Mouse (Mus musculus): ENCODE results near the gene Sf3b6.
A peak's percentile ranks its signal among the peaks of the same experiment; 100 is the strongest.
"Not testable (repeated sequence)": the region's sequence is repeated elsewhere in the genome, so short reads cannot be mapped to it uniquely, and the experiment has no call there.

Gene Sf3b6

GRCm38 (mm10) chr12:4817361-4818101 is at the start of gene Sf3b6:
Gene Sf3b6, plus strand, starts transcription at chr12:4817544.
- DNase-seq (ENCODE audit: low read depth): peak; percentile 92

GRCm38 (mm10) chr12:4768492-4769332 is 48.6 kb upstream of the Sf3b6 start, which contains the start of the genes Pfn4 and Fam228b:
Gene Pfn4, plus strand, starts transcription at chr12:4769022.
Gene Fam228b, minus strand, starts transcription at chr12:4769267.
- peak; percentile 77 for DNase-seq (ENCODE audit: low read depth)

- DNase-seq (ENCODE audit: low read depth): no peak
Measured at GRCm38 (mm10) chr12:4769333-4769723, 48.0 kb upstream of the Sf3b6 start.

GRCm38 (mm10) chr12:4774895-4775587 is 42.3 kb upstream of the Sf3b6 start:
- DNase-seq (ENCODE audit: low read depth): no peak

GRCm38 (mm10) chr12:4775588-4775949 is 41.8 kb upstream of the Sf3b6 start:
- DNase-seq (ENCODE audit: low read depth): no peak

GRCm38 (mm10) chr12:4777734-4778133 is 39.6 kb upstream of the Sf3b6 start:
- DNase-seq (ENCODE audit: low read depth): no peak

GRCm38 (mm10) chr12:4780245-4780644 is 37.1 kb upstream of the Sf3b6 start:
- DNase-seq (ENCODE audit: low read depth): no peak

GRCm38 (mm10) chr12:4781270-4781669 is 36.1 kb upstream of the Sf3b6 start:
- no peak for DNase-seq (ENCODE audit: low read depth)

GRCm38 (mm10) chr12:4781725-4782404 is 35.5 kb upstream of the Sf3b6 start:
- DNase-seq (ENCODE audit: low read depth): not testable (repeated sequence)

- no peak for DNase-seq (ENCODE audit: low read depth)
Measured at GRCm38 (mm10) chr12:4783598-4783997, 33.7 kb upstream of the Sf3b6 start.

- DNase-seq (ENCODE audit: low read depth): no peak
Measured at GRCm38 (mm10) chr12:4784466-4784865, 32.9 kb upstream of the Sf3b6 start.

GRCm38 (mm10) chr12:4788128-4788527 is 29.2 kb upstream of the Sf3b6 start:
- not testable (repeated sequence) for DNase-seq (ENCODE audit: low read depth)

GRCm38 (mm10) chr12:4793718-4794117 is 23.6 kb upstream of the Sf3b6 start:
- no peak for DNase-seq (ENCODE audit: low read depth)

- DNase-seq (ENCODE audit: low read depth): not testable (repeated sequence)
Measured at GRCm38 (mm10) chr12:4797471-4797870, 19.9 kb upstream of the Sf3b6 start.

- no peak for DNase-seq (ENCODE audit: low read depth)
Measured at GRCm38 (mm10) chr12:4811036-4811435, 6.3 kb upstream of the Sf3b6 start.

- no peak for DNase-seq (ENCODE audit: low read depth)
Measured at GRCm38 (mm10) chr12:4811705-4812104, 5.6 kb upstream of the Sf3b6 start.

- no peak for DNase-seq (ENCODE audit: low read depth)
Measured at GRCm38 (mm10) chr12:4813636-4814035, 3.7 kb upstream of the Sf3b6 start.

- no peak for DNase-seq (ENCODE audit: low read depth)
Measured at GRCm38 (mm10) chr12:4816680-4817360, 524 bp upstream of the Sf3b6 start.

GRCm38 (mm10) chr12:4827256-4827655 is 9.9 kb downstream of the Sf3b6 start:
- no peak for DNase-seq (ENCODE audit: low read depth)

GRCm38 (mm10) chr12:4836959-4837358 is 19.6 kb downstream of the Sf3b6 start:
- no peak for DNase-seq (ENCODE audit: low read depth)

- DNase-seq (ENCODE audit: low read depth): no peak
Measured at GRCm38 (mm10) chr12:4840010-4840409, 22.7 kb downstream of the Sf3b6 start.

All from fibroblast of lung, adult 2 months (primary cell).